Mouse (Mus musculus): ENCODE results near the gene Tcf21. TPM values are rescaled to one million over a fixed set of nuclear protein-coding genes. Genes with fewer than 3 reads are reported as not detected.

Gene Tcf21
- 0.82 and 0.94 TPM in 2 replicates for polyA plus RNA-seq (2015; fragmentation: Nextera tagmentation; extraction: Ambion mirVana)

- DNase-seq (ENCODE audit: low spot score): no peak
Measured at GRCm38 (mm10) chr10:22819871-22820590, at the start of gene Tcf21. Gene Tcf21, minus strand, starts transcription at chr10:22820174.

- no peak for DNase-seq (ENCODE audit: low spot score)
Measured at GRCm38 (mm10) chr10:22868386-22868918, 48.5 kb upstream of the Tcf21 start.

GRCm38 (mm10) chr10:22867210-22867609 lies 47.2 kb upstream of the Tcf21 start:
- no peak for DNase-seq (ENCODE audit: low spot score)

- DNase-seq (ENCODE audit: low spot score): no peak
Measured at GRCm38 (mm10) chr10:22858111-22858510, 38.1 kb upstream of the Tcf21 start.

- no peak for DNase-seq (ENCODE audit: low spot score)
Measured at GRCm38 (mm10) chr10:22854330-22854729, 34.4 kb upstream of the Tcf21 start.

GRCm38 (mm10) chr10:22845351-22845750 lies 25.4 kb upstream of the Tcf21 start:
- no peak for DNase-seq (ENCODE audit: low spot score)

- no peak for DNase-seq (ENCODE audit: low spot score)
Measured at GRCm38 (mm10) chr10:22844731-22845130, 24.8 kb upstream of the Tcf21 start.

- no peak for DNase-seq (ENCODE audit: low spot score)
Measured at GRCm38 (mm10) chr10:22843440-22844361, 23.7 kb upstream of the Tcf21 start.

- no peak for DNase-seq (ENCODE audit: low spot score)
Measured at GRCm38 (mm10) chr10:22842781-22843439, 22.9 kb upstream of the Tcf21 start.

- DNase-seq (ENCODE audit: low spot score): no peak
Measured at GRCm38 (mm10) chr10:22842113-22842512, 22.1 kb upstream of the Tcf21 start.

GRCm38 (mm10) chr10:22826244-22826643 lies 6.3 kb upstream of the Tcf21 start:
- no peak for DNase-seq (ENCODE audit: low spot score)

- no peak for DNase-seq (ENCODE audit: low spot score)
Measured at GRCm38 (mm10) chr10:22822896-22823295, 2.9 kb upstream of the Tcf21 start.

- no peak for DNase-seq (ENCODE audit: low spot score)
Measured at GRCm38 (mm10) chr10:22822486-22822885, 2.5 kb upstream of the Tcf21 start.

- DNase-seq (ENCODE audit: low spot score): no peak
Measured at GRCm38 (mm10) chr10:22821709-22822108, 1.7 kb upstream of the Tcf21 start.

- DNase-seq (ENCODE audit: low spot score): no peak
Measured at GRCm38 (mm10) chr10:22821267-22821666, 1.3 kb upstream of the Tcf21 start.

GRCm38 (mm10) chr10:22820841-22821240 lies 867 bp upstream of the Tcf21 start:
- no peak for DNase-seq (ENCODE audit: low spot score)

GRCm38 (mm10) chr10:22819239-22819870 lies 619 bp downstream of the Tcf21 start:
- no peak for DNase-seq (ENCODE audit: low spot score)

GRCm38 (mm10) chr10:22818600-22819238 lies 1.3 kb downstream of the Tcf21 start:
- DNase-seq (ENCODE audit: low spot score): no peak

- no peak for DNase-seq (ENCODE audit: low spot score)
Measured at GRCm38 (mm10) chr10:22817976-22818375, 2.0 kb downstream of the Tcf21 start.

- no peak for DNase-seq (ENCODE audit: low spot score)
Measured at GRCm38 (mm10) chr10:22817561-22817960, 2.4 kb downstream of the Tcf21 start.

Data from thymus, postnatal 0 days (tissue).